Mouse (Mus musculus) embryonic fibroblast, embryonic 13.5 days (primary cell): ENCODE measurements at regions not wholly inside any gene's neighbourhood (a gene's known extent, or its start where the extent isn't known, plus 50 kb on each side); places are given as distances from the start of the nearest gene placed in this dataset.
"Not testable (repeated sequence)": the region's sequence is repeated elsewhere in the genome, so short reads cannot be mapped to it uniquely, and the experiment has no call there.

Source experiments
- H3K27ac ChIP-seq: 2 replicates; pipeline ENCODE4 v1.5.1; 2012; ENCODE audit warnings: low read length, control low read depth, inconsistent platforms; ENCODE audit not compliant: insufficient read depth
- H3K4me1 ChIP-seq: 2 replicates; pipeline ENCODE4 v1.6.1; 2011; ENCODE audit warnings: low read length; ENCODE audit not compliant: control insufficient read depth, insufficient read depth
- H3K4me3 ChIP-seq: 2 replicates; pipeline ENCODE4 v1.5.1; 2011; ENCODE audit warnings: mild to moderate bottlenecking, control low read depth, low read length; ENCODE audit not compliant: insufficient read depth
- CTCF ChIP-seq: IDR thresholded peaks from 2 replicates; pipeline ENCODE4 v1.5.1; 2011; ENCODE audit warnings: mild to moderate bottlenecking, control low read depth, low read length, moderate library complexity, borderline replicate concordance; ENCODE audit not compliant: insufficient read depth
- POLR2A ChIP-seq: IDR thresholded peaks from 2 replicates; pipeline ENCODE4 v1.6.1; 2011; ENCODE audit warnings: low read depth, mild to moderate bottlenecking, control low read depth, low read length, moderate library complexity

GRCm38 (mm10) chr13:70216134-70216533 is 413.9 kb downstream of the Med10 start:
- Histone ChIP-seq H3K27ac (no peak overlapping the region), H3K4me1 (peaks cover 3% of the 10 kb centered on the region), H3K4me3 (no peak overlapping the region)
- TF ChIP-seq POLR2A, result no peak
- no peak for TF ChIP-seq CTCF

GRCm38 (mm10) chr13:70217429-70218133 is 415.4 kb downstream of the Med10 start:
- Histone ChIP-seq H3K27ac (no peak overlapping the region), H3K4me3 (no peak overlapping the region), H3K4me1 (peaks cover 3% of the 10 kb centered on the region)
- TF ChIP-seq POLR2A (no peak), CTCF (no peak)

- no peak overlapping the region for H3K27ac ChIP-seq
- TF ChIP-seq CTCF (no peak), POLR2A (no peak)
- no peak overlapping the region for H3K4me3 ChIP-seq
- H3K4me1 ChIP-seq, result no peaks in the 10 kb centered on the region
These were observed 413.9 kb downstream of the Ice1 start for GRCm38 (mm10) chr13:70223485-70223884.

- TF ChIP-seq POLR2A (no peak), CTCF (no peak)
- no peak overlapping the region for H3K27ac ChIP-seq
- H3K4me3 ChIP-seq, result no peak overlapping the region
- H3K4me1 ChIP-seq, result no peaks in the 10 kb centered on the region
These were observed 410.3 kb downstream of the Ice1 start for GRCm38 (mm10) chr13:70227167-70227566.

GRCm38 (mm10) chr13:70233896-70234799 is 403.3 kb downstream of the Ice1 start:
- TF ChIP-seq POLR2A (no peak), CTCF (peak; percentile 94)
- Histone ChIP-seq H3K4me3 (no peak overlapping the region), H3K27ac (no peak overlapping the region), H3K4me1 (no peaks in the 10 kb centered on the region)

GRCm38 (mm10) chr13:70243598-70244157 is 393.8 kb downstream of the Ice1 start:
- Histone ChIP-seq H3K4me1 (no peaks in the 10 kb centered on the region), H3K27ac (no peak overlapping the region), H3K4me3 (no peak overlapping the region)
- TF ChIP-seq CTCF (no peak), POLR2A (no peak)

- TF ChIP-seq POLR2A, result no peak
- TF ChIP-seq CTCF, result no peak
- H3K4me1 ChIP-seq, result no peaks in the 10 kb centered on the region
- H3K4me3 ChIP-seq, result no peak overlapping the region
- no peak overlapping the region for H3K27ac ChIP-seq
These were observed 377.4 kb downstream of the Ice1 start for GRCm38 (mm10) chr13:70260003-70260496.

- H3K4me3 ChIP-seq, result no peak overlapping the region
- H3K27ac ChIP-seq, result no peak overlapping the region
- TF ChIP-seq CTCF, result no peak
- no peak for TF ChIP-seq POLR2A
- no peaks in the 10 kb centered on the region for H3K4me1 ChIP-seq
These were observed 373.8 kb downstream of the Ice1 start for GRCm38 (mm10) chr13:70263654-70264053.

GRCm38 (mm10) chr13:70276884-70277378 is 360.5 kb downstream of the Ice1 start:
- not testable (repeated sequence) for H3K4me3 ChIP-seq, H3K4me1 ChIP-seq
- H3K27ac ChIP-seq, result peak overlapping the region; percentile 24; the same call in 1 of the 2 replicates

- H3K4me3 ChIP-seq, result no peak overlapping the region
- H3K27ac ChIP-seq, result peak overlapping the region; percentile 85
These were observed 359.5 kb downstream of the Ice1 start for GRCm38 (mm10) chr13:70277667-70278591.

More at GRCm38 (mm10) chr13:70277667-70278591, 359.5 kb downstream of the Ice1 start:
- TF ChIP-seq CTCF (no peak), POLR2A (no peak)
- H3K4me1 ChIP-seq, result peaks cover 14% of the 10 kb centered on the region
